Mouse (Mus musculus): ENCODE measurements at regions not wholly inside any gene's neighbourhood (a gene's known extent, or its start where the extent isn't known, plus 50 kb on each side); places are given as distances from the start of the nearest gene placed in this dataset.

GRCm38 (mm10) chr14:46668275-46668674 lies 92.1 kb upstream of the Cdkn3 start (continued):
- TF ChIP-seq NELFE (IDR thresholded peaks at IDR 0.05; ENCODE audit: low read depth, low read length) = no peak

- Histone ChIP-seq H3K4me3 (ENCODE audit: control insufficient read depth in 1 of 2, insufficient read depth in 1 of 2, low read depth in 2 of 2, low read length in 2 of 2) (no peak overlapping the region), H3K79me2 (ENCODE audit: control insufficient read depth, insufficient read depth, low read length, poor library complexity) (no peaks in the 10 kb centered on the region), H3K27me3 (ENCODE audit: control insufficient read depth in 1 of 2, insufficient read depth in 2 of 2, low read length in 2 of 2) (no peaks in the 10 kb centered on the region; a peak in 2 of 4 replicates), H3K36me3 (ENCODE audit: control insufficient read depth in 1 of 2, insufficient read depth in 2 of 2, low read length in 2 of 2) (peaks cover 0 to 14% of the 10 kb centered on the region in 2 experiments; a peak in 2 of 4 replicates), H3K27ac (ENCODE audit: control insufficient read depth, low read depth, low read length) (no peak overlapping the region), H3K9ac (ENCODE audit: control insufficient read depth, low read depth, low read length, poor library complexity, severe bottlenecking) (no peak overlapping the region), H3K4me1 (ENCODE audit: control insufficient read depth in 1 of 2, insufficient read depth in 2 of 2, low read length in 2 of 2) (peaks cover 0 to 15% of the 10 kb centered on the region in 2 experiments; a peak in 2 of 4 replicates), H3K9me3 (replicated peaks; ENCODE audit: insufficient read depth, low read length) (no peaks in the 10 kb centered on the region)
- DNase-seq (ENCODE audit: low read depth, low spot score) = no peak
- no peak for TF ChIP-seq TBP (IDR thresholded peaks at IDR 0.05; ENCODE audit: low read depth, low read length)
- no peak for TF ChIP-seq ELF1 (IDR thresholded peaks at IDR 0.05; ENCODE audit: low read depth, low read length)
These were observed 96.0 kb upstream of the Cdkn3 start for GRCm38 (mm10) chr14:46664305-46664704.

- no peak for TF ChIP-seq MAX (IDR thresholded peaks at IDR 0.05; ENCODE audit: low read length)
- no peak for TF ChIP-seq USF2 (IDR thresholded peaks at IDR 0.05; ENCODE audit: borderline replicate concordance in 1 of 2, insufficient read depth in 1 of 2, low read depth in 1 of 2, low read length in 2 of 2)
- TF ChIP-seq NELFE (IDR thresholded peaks at IDR 0.05; ENCODE audit: low read depth, low read length) = no peak
- TF ChIP-seq ZNF384 (IDR thresholded peaks at IDR 0.05; ENCODE audit: low read depth, low read length) = no peak
- no peak for TF ChIP-seq SMC3 (IDR thresholded peaks at IDR 0.05; ENCODE audit: low read depth, low read length)
- no peak for TF ChIP-seq ELF1 (IDR thresholded peaks at IDR 0.05; ENCODE audit: low read depth, low read length)
- no peak for TF ChIP-seq GABPA (IDR thresholded peaks at IDR 0.05; ENCODE audit: low read depth, low read length)
- no peak for TF ChIP-seq TAL1 (IDR thresholded peaks at IDR 0.05; ENCODE audit: low read length)
- Histone ChIP-seq H3K27ac (ENCODE audit: control insufficient read depth, low read depth, low read length) (no peak overlapping the region), H3K4me3 (ENCODE audit: control insufficient read depth in 1 of 2, insufficient read depth in 1 of 2, low read depth in 2 of 2, low read length in 2 of 2) (no peak overlapping the region), H3K27me3 (ENCODE audit: control insufficient read depth in 1 of 2, insufficient read depth in 2 of 2, low read length in 2 of 2) (no peaks in the 10 kb centered on the region; a peak in 2 of 4 replicates), H3K4me1 (ENCODE audit: control insufficient read depth in 1 of 2, insufficient read depth in 2 of 2, low read length in 2 of 2) (peaks cover 0 to 11% of the 10 kb centered on the region in 2 experiments; a peak in 2 of 4 replicates), H3K9ac (ENCODE audit: control insufficient read depth, low read depth, low read length, poor library complexity, severe bottlenecking) (no peak overlapping the region), H3K79me2 (ENCODE audit: control insufficient read depth, insufficient read depth, low read length, poor library complexity) (no peaks in the 10 kb centered on the region), H3K36me3 (ENCODE audit: control insufficient read depth in 1 of 2, insufficient read depth in 2 of 2, low read length in 2 of 2) (peaks cover 0 to 9% of the 10 kb centered on the region in 2 experiments; a peak in 2 of 4 replicates), H3K9me3 (replicated peaks; ENCODE audit: insufficient read depth, low read length) (no peaks in the 10 kb centered on the region)
- no peak for DNase-seq (ENCODE audit: low read depth, low spot score)
These were observed 96.8 kb upstream of the Cdkn3 start for GRCm38 (mm10) chr14:46663529-46663928.

GRCm38 (mm10) chr14:46661792-46662545 lies 98.4 kb upstream of the Cdkn3 start:
- H3K27me3 ChIP-seq (ENCODE audit: control insufficient read depth in 1 of 2, insufficient read depth in 2 of 2, low read length in 2 of 2) = no peaks in the 10 kb centered on the region; a peak in 2 of 4 replicates
- H3K9ac ChIP-seq (ENCODE audit: control insufficient read depth, low read depth, low read length, poor library complexity, severe bottlenecking) = no peak overlapping the region
- H3K27ac ChIP-seq (ENCODE audit: control insufficient read depth, low read depth, low read length) = no peak overlapping the region
- TF ChIP-seq CTCF (IDR thresholded peaks at IDR 0.05 in 2 of 3, conservative IDR thresholded peaks at IDR 0.05 in 1 of 3; ENCODE audit: control insufficient read depth in 1 of 3, insufficient read depth in 1 of 3, low read depth in 2 of 3, low read length in 3 of 3, poor library complexity in 1 of 3, severe bottlenecking in 1 of 3) = no peak
- TF ChIP-seq MEF2A (IDR thresholded peaks at IDR 0.05; ENCODE audit: extremely low read depth, insufficient replicate concordance, low read depth, low read length, poor library complexity, severe bottlenecking) = no peak
- TF ChIP-seq TAL1 (IDR thresholded peaks at IDR 0.05; ENCODE audit: low read length) = no peak
- TF ChIP-seq MAX (IDR thresholded peaks at IDR 0.05; ENCODE audit: low read length) = no peak
- H3K4me1 ChIP-seq (ENCODE audit: control insufficient read depth in 1 of 2, insufficient read depth in 2 of 2, low read length in 2 of 2) = no peaks in the 10 kb centered on the region
- no peak overlapping the region for H3K4me3 ChIP-seq (ENCODE audit: control insufficient read depth in 1 of 2, insufficient read depth in 1 of 2, low read depth in 2 of 2, low read length in 2 of 2)
- H3K36me3 ChIP-seq (ENCODE audit: control insufficient read depth in 1 of 2, insufficient read depth in 2 of 2, low read length in 2 of 2) = no peaks in the 10 kb centered on the region
- no peaks in the 10 kb centered on the region for H3K79me2 ChIP-seq (ENCODE audit: control insufficient read depth, insufficient read depth, low read length, poor library complexity)
- H3K9me3 ChIP-seq (replicated peaks; ENCODE audit: insufficient read depth, low read length) = no peaks in the 10 kb centered on the region
- no peak for DNase-seq (ENCODE audit: low read depth, low spot score)
